Mouse (Mus musculus) MEL (cell line): Measurements from ENCODE around the gene Dhcr24.

Experiments
- CTCF ChIP-seq, 3 experiments: IDR thresholded peaks in 2 of 3; conservative IDR thresholded peaks in 1 of 3; 2 replicates each; pipeline ENCODE4 v1.5.1; 2011 to 2012; ENCODE audit warnings: low read length in 3 of 3, low read depth in 2 of 3, mild to moderate bottlenecking in 2 of 3, improper control_type of control experiment in 1 of 3, inconsistent platforms in 1 of 3, mixed read lengths in 1 of 3, moderate library complexity in 1 of 3; ENCODE audit not compliant: control insufficient read depth in 1 of 3, insufficient read depth in 1 of 3, poor library complexity in 1 of 3, severe bottlenecking in 1 of 3
- E2F4 ChIP-seq: IDR thresholded peaks from 2 replicates; pipeline ENCODE4 v1.6.1; 2011; ENCODE audit warnings: low read depth, low read length, improper control_type of control experiment, borderline replicate concordance
- EP300 ChIP-seq, 2 experiments: IDR thresholded peaks; 2 replicates each; pipeline ENCODE4 v1.6.1; 2011; ENCODE audit warnings: improper control_type of control experiment in 2 of 2, low read length in 2 of 2, low read depth in 1 of 2, mild to moderate bottlenecking in 1 of 2
- GABPA ChIP-seq: IDR thresholded peaks from 2 replicates; pipeline ENCODE4 v1.6.1; 2012; ENCODE audit warnings: low read depth, mild to moderate bottlenecking, inconsistent platforms, low read length, improper control_type of control experiment, moderate library complexity
- HCFC1 ChIP-seq: IDR thresholded peaks from 2 replicates; pipeline ENCODE4 v1.6.1; 2012; ENCODE audit warnings: low read depth, mild to moderate bottlenecking, inconsistent platforms, low read length, improper control_type of control experiment, moderate library complexity
- MAX ChIP-seq: IDR thresholded peaks from 2 replicates; pipeline ENCODE4 v1.6.1; 2011; ENCODE audit warnings: low read length, improper control_type of control experiment
- NELFE ChIP-seq: IDR thresholded peaks from 2 replicates; pipeline ENCODE4 v1.6.1; 2011; ENCODE audit warnings: low read depth, low read length, improper control_type of control experiment
- POLR2A ChIP-seq, 2 experiments: IDR thresholded peaks; 2 replicates each; pipeline ENCODE4 v1.6.1; 2011 to 2012; ENCODE audit warnings: low read length in 2 of 2, mild to moderate bottlenecking in 2 of 2, control low read depth in 1 of 2, improper control_type of control experiment in 1 of 2, low read depth in 1 of 2, moderate library complexity in 1 of 2; ENCODE audit not compliant: control insufficient read depth in 1 of 2, insufficient read depth in 1 of 2, poor library complexity in 1 of 2
- POLR2AphosphoS2 ChIP-seq: IDR thresholded peaks from 2 replicates; pipeline ENCODE4 v1.6.1; 2011; ENCODE audit warnings: low read length, improper control_type of control experiment
- TBP ChIP-seq: IDR thresholded peaks from 2 replicates; pipeline ENCODE4 v1.8.0; 2011; ENCODE audit warnings: low read depth, low read length, improper control_type of control experiment
- TCF12 ChIP-seq: IDR thresholded peaks from 2 replicates; pipeline ENCODE4 v1.6.1; 2014; ENCODE audit warnings: low read depth, mild to moderate bottlenecking, inconsistent platforms, low read length, improper control_type of control experiment, moderate library complexity
- ZMIZ1 ChIP-seq: IDR thresholded peaks from 2 replicates; pipeline ENCODE4 v1.6.1; 2012; ENCODE audit warnings: low read depth, mild to moderate bottlenecking, inconsistent platforms, low read length, improper control_type of control experiment, moderate library complexity
- ZNF384 ChIP-seq: IDR thresholded peaks from 2 replicates; pipeline ENCODE4 v1.6.1; 2012; ENCODE audit warnings: low read depth, mild to moderate bottlenecking, inconsistent platforms, low read length, improper control_type of control experiment

DNA sequence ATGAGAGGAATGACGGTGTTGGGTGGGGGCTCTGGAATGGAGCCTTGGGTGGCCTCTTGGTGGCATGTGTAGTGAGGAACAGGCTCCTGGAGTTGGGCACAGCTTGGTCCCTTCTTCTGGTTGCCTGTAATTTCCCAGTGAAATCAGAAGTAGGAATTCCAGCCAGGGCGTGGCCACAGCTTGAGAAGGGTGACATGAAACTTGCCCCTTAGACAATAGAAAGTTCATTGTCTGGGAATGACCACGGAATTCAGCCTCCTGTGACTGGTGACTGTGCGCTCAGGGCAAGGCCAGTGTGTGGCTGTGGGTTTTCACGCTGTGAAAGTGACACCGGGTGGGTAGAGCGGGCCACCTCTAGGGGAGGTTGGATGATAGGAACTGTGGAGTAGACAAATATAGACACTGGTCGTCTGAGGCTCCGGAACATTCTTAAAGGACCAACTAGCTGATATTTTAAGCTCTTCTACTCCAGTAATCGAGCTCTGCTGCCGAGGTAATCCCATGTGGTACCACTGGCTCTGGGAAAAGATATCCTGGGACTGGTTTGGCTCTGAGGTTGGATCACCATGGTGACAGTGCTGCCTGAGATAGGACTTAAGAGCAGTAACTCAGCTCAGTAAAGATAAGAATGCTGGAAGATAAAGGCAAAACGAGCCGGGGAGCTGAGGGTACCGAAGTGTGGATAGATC is 20.5 kb downstream of the Dhcr24 start:
- TF ChIP-seq EP300 (IDR thresholded peaks at IDR 0.05; ENCODE audit: low read depth in 1 of 2, low read length in 2 of 2): peak in 1 of 2 experiments; percentile 32; a peak in 1 of 4 replicates
- TF ChIP-seq POLR2A (IDR thresholded peaks at IDR 0.05; ENCODE audit: control insufficient read depth in 1 of 2, insufficient read depth in 1 of 2, low read depth in 1 of 2, low read length in 2 of 2, poor library complexity in 1 of 2): no peak
- TF ChIP-seq CTCF (IDR thresholded peaks at IDR 0.05 in 2 of 3, conservative IDR thresholded peaks at IDR 0.05 in 1 of 3; ENCODE audit: control insufficient read depth in 1 of 3, insufficient read depth in 1 of 3, low read depth in 2 of 3, low read length in 3 of 3, poor library complexity in 1 of 3, severe bottlenecking in 1 of 3): no peak
- TF ChIP-seq E2F4: no peak
- TF ChIP-seq NELFE: no peak
- no peak for TF ChIP-seq ZMIZ1
- no peak for TF ChIP-seq MAX
- no peak for TF ChIP-seq GABPA
- 0 out of 2 replicates have a peak, but pooled peaks have one; percentile 20 for TF ChIP-seq TCF12
- no peak for TF ChIP-seq HCFC1
- TF ChIP-seq POLR2AphosphoS2: no peak
- TF ChIP-seq TBP: no peak
- TF ChIP-seq ZNF384: no peak
